Mouse (Mus musculus) liver, embryonic 13.5 days (tissue): Measurements from ENCODE around the gene Ccdc92b. TPM values are rescaled to one million over a fixed set of nuclear protein-coding genes. Genes with fewer than 3 reads are reported as not detected.

Experiments used
- ATAC-seq: fragments of 200-750 bp; cut with Nextera tagmentation; 2 replicates; pipeline ENCODE4 v1.8.0; 2017; ENCODE audit warnings: low read depth, mild to moderate bottlenecking, moderate number of reproducible peaks, moderate library complexity
- DNase-seq: peaks from one replicate; pipeline ENCODE4 v3.0.0; 2022
- H3K27ac ChIP-seq: fragments of 300-500 bp; sonication (generic); 2 replicates; pipeline ENCODE4 v1.5.1; 2015; ENCODE audit warnings: moderate library complexity, mild to moderate bottlenecking, inconsistent platforms
- H3K27me3 ChIP-seq: fragments of 300-500 bp; sonication (generic); 2 replicates; pipeline ENCODE4 v1.6.1; 2015; ENCODE audit warnings: mild to moderate bottlenecking, inconsistent platforms
- H3K36me3 ChIP-seq: fragments of 300-500 bp; sonication (generic); 2 replicates; pipeline ENCODE4 v1.6.1; 2015; ENCODE audit warnings: mild to moderate bottlenecking, inconsistent platforms
- H3K4me1 ChIP-seq: fragments of 300-500 bp; sonication (generic); replicated peaks from 2 replicates; pipeline ENCODE4 v1.6.1; 2015; ENCODE audit warnings: inconsistent platforms
- H3K4me2 ChIP-seq: fragments of 300-500 bp; sonication (generic); 2 replicates; pipeline ENCODE4 v1.6.1; 2015; ENCODE audit warnings: inconsistent platforms, mild to moderate bottlenecking, moderate library complexity
- H3K4me3 ChIP-seq: fragments of 300-500 bp; sonication (generic); replicated peaks from 2 replicates; pipeline ENCODE4 v1.5.1; 2015; ENCODE audit warnings: mild to moderate bottlenecking, inconsistent platforms
- H3K9ac ChIP-seq: fragments of 300-500 bp; sonication (generic); 2 replicates; pipeline ENCODE4 v1.6.1; 2015; ENCODE audit warnings: mild to moderate bottlenecking, inconsistent platforms
- H3K9me3 ChIP-seq: fragments of 300-500 bp; sonication (generic); replicated peaks from 2 replicates; pipeline ENCODE4 v1.6.1; 2016; ENCODE audit warnings: inconsistent platforms
- WGBS: fragments of 180-500 bp; shearing (Covaris S2); methylation state at CpG from one replicate; pipeline ENCODE4 v1.1.7; 2015; ENCODE audit not compliant: insufficient replicate concordance; 5-methylcytosine and 5-hydroxymethylcytosine counted together
- polyA plus RNA-seq: library from polyadenylated mRNA; unstranded; fragments of >200 nt; fragmentation: Nextera tagmentation; extraction: Ambion mirVana; gene quantifications from 2 replicates; pipeline ENCODE4 v1.2.1, GENCODE M21; 2015

Ccdc92b gene
- polyA plus RNA-seq, 1 experiment from 2014 or later: 7.6 TPM

DNA sequence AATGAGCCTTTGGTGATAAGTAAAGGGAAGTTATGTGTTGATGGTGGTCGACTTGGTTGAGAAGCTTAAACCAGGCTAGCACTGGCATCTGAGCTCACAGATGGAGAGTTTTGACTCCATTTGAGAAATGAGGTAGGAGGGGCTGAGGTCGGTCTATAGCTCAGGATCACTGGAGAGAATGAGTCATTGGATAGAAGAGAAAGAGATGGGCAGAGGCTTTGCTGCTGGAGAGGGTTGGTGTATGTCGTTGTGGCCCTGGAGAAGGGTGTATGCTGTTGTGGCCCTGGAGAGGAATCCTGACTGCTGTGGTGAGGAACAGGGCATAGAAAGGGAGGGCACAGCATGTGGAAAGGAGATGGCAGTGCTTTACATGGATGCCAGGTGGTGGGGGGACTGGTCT, 36.5 kb downstream of the Ccdc92b start:
- 62% methylated on average over 3 of the region's 3 CpGs for WGBS
- peaks cover 83% of the 10 kb centered on the region for H3K36me3 ChIP-seq
- DNase-seq: no peak

GRCm38 (mm10) chr11:74660336-74660735, 40.9 kb downstream of the Ccdc92b start:
- Histone ChIP-seq H3K4me3 (no peak overlapping the region), H3K9me3 (0 out of 2 replicates have a peak, but pooled peaks cover 3% of the 10 kb centered on the region), H3K4me1 (0 out of 2 replicates have a peak, but pooled peaks cover under 1% of the 10 kb centered on the region), H3K27ac (no peak overlapping the region), H3K27me3 (no peaks in the 10 kb centered on the region), H3K36me3 (peaks cover 97% of the 10 kb centered on the region), H3K4me2 (no peak overlapping the region), H3K9ac (no peak overlapping the region)
- DNase-seq (no peak), ATAC-seq (no peak)
- 87% methylated on average over 13 of the region's 13 CpGs for WGBS

More for the DNA sequence above, 36.5 kb downstream of the Ccdc92b start:
- Histone ChIP-seq H3K9ac (no peak overlapping the region), H3K27ac (no peak overlapping the region), H3K4me2 (no peak overlapping the region), H3K4me1 (peaks cover 30% of the 10 kb centered on the region), H3K27me3 (no peaks in the 10 kb centered on the region), H3K4me3 (no peak overlapping the region), H3K9me3 (0 out of 2 replicates have a peak, but pooled peaks cover 3% of the 10 kb centered on the region)
- no peak for ATAC-seq

GRCm38 (mm10) chr11:74661641-74662040, 42.2 kb downstream of the Ccdc92b start:
- Histone ChIP-seq H3K4me2 (no peak overlapping the region), H3K27ac (no peak overlapping the region), H3K4me1 (no peaks in the 10 kb centered on the region), H3K9me3 (0 out of 2 replicates have a peak, but pooled peaks cover 3% of the 10 kb centered on the region), H3K36me3 (peaks cover 100% of the 10 kb centered on the region), H3K4me3 (no peak overlapping the region), H3K27me3 (no peaks in the 10 kb centered on the region), H3K9ac (no peak overlapping the region)
- 72% methylated on average over 19 of the region's 19 CpGs for WGBS
- ATAC-seq (no peak), DNase-seq (no peak)

GRCm38 (mm10) chr11:74662221-74662620, 42.8 kb downstream of the Ccdc92b start:
- no peak for DNase-seq

DNA sequence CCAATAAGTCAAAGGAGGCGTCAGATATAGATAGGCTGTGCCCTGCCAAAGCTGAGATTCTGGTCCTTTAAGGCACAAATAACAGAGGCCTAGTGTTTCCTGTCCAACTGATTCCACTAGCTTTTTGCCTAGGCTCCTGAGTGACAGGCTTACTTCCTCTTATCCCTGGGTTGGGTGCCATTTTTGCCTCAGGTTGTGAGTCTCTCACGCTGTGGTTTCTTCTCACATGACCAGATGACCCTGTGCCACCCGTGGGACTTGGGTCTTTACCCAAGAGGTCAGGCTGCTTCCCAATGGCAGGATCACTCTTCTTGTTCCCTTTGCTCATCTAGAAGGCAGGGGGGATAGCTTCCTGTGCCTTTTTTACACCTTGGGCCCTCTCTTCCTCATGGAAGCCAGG, 44.9 kb downstream of the Ccdc92b start:
- Histone ChIP-seq H3K27me3 (no peaks in the 10 kb centered on the region), H3K9ac (no peak overlapping the region), H3K27ac (no peak overlapping the region), H3K36me3 (peaks cover 100% of the 10 kb centered on the region), H3K4me3 (no peak overlapping the region), H3K4me1 (no peaks in the 10 kb centered on the region), H3K4me2 (no peak overlapping the region), H3K9me3 (no peaks in the 10 kb centered on the region)
- ATAC-seq: no peak
- no peak for DNase-seq
- 53% methylated on average over 3 of the region's 3 CpGs for WGBS

More at GRCm38 (mm10) chr11:74662221-74662620, 42.8 kb downstream of the Ccdc92b start:
- H3K9ac ChIP-seq: no peak overlapping the region
- no peak for ATAC-seq
- H3K27ac ChIP-seq: no peak overlapping the region
- 81% methylated on average over 6 of the region's 6 CpGs for WGBS
- H3K4me3 ChIP-seq: no peak overlapping the region
- 0 out of 2 replicates have a peak, but pooled peaks cover 3% of the 10 kb centered on the region for H3K9me3 ChIP-seq
- H3K27me3 ChIP-seq: no peaks in the 10 kb centered on the region
- no peaks in the 10 kb centered on the region for H3K4me1 ChIP-seq
- H3K36me3 ChIP-seq: peaks cover 100% of the 10 kb centered on the region
- H3K4me2 ChIP-seq: no peak overlapping the region

DNA sequence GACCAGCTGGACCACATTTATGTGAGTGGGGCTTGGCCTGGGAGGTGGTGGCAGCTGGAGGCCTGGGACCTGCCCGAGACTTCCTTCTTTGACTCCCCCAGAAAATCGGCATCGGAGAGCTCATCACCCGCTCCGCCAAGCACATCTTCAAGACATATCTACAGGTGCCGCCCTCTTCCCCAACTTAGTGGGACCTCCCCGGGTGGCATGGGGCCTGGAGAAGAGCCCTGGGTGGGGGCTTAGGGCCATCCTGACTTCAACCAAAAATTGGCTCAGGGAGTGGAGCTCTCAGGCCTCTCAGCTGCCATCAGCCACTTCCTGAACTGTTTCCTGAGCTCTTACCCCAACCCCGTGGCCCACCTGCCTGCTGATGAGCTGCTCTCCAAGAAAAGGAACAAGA, 45.5 kb downstream of the Ccdc92b start:
- H3K27me3 ChIP-seq: no peaks in the 10 kb centered on the region
- ATAC-seq (no peak), DNase-seq (no peak)
- H3K4me3 ChIP-seq: no peak overlapping the region
- H3K9ac ChIP-seq: no peak overlapping the region
- H3K9me3 ChIP-seq: no peaks in the 10 kb centered on the region
- H3K4me2 ChIP-seq: no peak overlapping the region
- H3K36me3 ChIP-seq: peaks cover 100% of the 10 kb centered on the region
- 72% methylated on average over 8 of the region's 8 CpGs for WGBS
- no peaks in the 10 kb centered on the region for H3K4me1 ChIP-seq
- no peak overlapping the region for H3K27ac ChIP-seq

DNA sequence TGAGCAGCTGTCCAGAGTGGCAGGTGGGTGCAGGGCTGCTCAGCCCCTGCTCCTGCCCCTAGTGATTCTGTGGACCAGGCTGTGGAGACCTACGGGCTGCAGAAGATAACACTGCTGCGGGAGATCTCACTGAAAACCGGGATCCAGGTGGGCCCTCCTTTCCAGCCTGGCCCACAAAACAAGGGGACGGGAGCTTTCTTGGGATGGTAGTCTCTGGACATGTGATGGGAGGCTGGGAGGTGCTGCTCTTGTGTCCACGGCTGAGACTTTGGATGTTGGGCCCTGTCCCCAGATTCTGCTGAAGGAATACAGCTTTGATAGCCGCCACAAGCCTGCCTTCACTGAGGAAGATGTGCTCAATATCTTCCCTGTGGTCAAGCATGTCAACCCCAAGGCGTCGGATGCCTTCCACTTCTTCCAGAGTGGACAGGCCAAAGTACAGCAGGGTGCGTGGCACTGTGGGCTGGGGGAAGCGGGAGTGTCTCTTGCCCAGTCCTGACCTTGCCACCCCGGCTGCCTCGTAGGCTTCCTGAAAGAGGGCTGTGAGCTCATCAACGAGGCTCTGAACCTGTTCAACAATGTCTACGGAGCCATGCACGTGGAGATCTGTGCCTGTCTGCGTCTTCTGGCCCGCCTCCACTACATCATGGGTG, 46.4 kb downstream of the Ccdc92b start:
- DNase-seq: no peak
- Histone ChIP-seq H3K36me3 (peaks cover 100% of the 10 kb centered on the region), H3K4me2 (no peak overlapping the region), H3K27me3 (no peaks in the 10 kb centered on the region), H3K27ac (no peak overlapping the region), H3K9me3 (no peaks in the 10 kb centered on the region), H3K4me3 (no peak overlapping the region), H3K9ac (no peak overlapping the region), H3K4me1 (no peaks in the 10 kb centered on the region)
- ATAC-seq: no peak
- 85% methylated on average over 17 of the region's 17 CpGs for WGBS

DNA sequence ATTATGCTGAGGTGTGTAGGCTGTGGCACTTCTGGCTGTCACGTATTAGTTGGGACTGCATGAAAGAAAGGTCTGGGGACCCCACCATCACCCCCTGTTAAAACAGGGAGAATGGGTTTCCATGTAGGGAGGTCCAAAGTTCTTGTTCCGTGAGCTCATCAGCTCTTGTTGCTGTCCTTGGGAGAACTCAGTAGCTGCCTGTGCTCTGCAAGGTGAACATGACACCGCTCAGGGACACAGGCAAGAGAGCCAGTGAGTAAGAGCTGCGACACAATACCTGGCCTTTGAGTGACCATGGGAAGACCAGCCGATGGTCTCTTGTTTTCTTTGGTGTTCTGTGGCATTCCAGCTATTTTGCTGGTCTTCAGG, 46.9 kb downstream of the Ccdc92b start:
- Histone ChIP-seq H3K27me3 (no peaks in the 10 kb centered on the region), H3K4me1 (no peaks in the 10 kb centered on the region), H3K36me3 (peaks cover 96% of the 10 kb centered on the region), H3K4me2 (no peak overlapping the region), H3K9ac (no peak overlapping the region), H3K9me3 (no peaks in the 10 kb centered on the region), H3K4me3 (no peak overlapping the region), H3K27ac (no peak overlapping the region)
- DNase-seq (no peak), ATAC-seq (no peak)
- WGBS: 86% methylated on average over 5 of the region's 5 CpGs

DNA sequence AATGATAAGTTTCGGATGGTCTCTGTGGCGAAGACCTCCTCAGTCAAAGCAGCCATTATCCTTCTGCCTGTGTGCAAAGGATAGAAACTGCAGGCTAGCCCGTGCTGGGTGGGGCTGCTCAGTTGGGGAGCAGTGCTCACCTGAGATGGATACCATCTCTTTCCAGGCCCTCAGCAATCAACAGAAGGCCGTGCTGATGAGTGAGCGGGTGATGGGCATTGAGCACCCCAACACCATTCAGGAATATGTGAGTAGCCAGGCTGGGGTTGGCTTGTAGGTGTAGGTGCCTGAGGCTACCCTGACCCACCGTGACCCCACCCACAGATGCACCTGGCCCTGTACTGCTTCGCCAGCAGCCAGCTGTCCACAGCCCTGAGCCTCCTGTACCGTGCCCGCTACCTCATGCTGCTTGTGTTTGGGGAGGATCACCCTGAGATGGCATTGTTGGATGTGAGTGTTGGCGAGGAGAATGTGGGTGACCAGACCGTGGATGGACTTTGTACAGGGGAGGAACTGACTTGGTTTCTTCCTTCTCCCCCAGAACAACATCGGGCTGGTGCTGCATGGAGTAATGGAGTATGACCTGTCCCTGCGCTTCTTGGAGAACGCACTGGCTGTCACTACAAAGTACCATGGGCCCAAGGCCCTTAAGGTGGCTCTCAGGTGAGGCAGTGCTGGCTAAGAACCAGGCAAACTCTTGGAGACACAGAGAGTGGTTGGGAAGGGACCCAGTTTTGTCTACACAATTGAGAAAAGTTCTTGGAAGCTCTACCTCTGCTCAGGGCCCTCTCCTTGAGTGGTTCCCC, 47.6 kb downstream of the Ccdc92b start:
- Histone ChIP-seq H3K4me1 (no peaks in the 10 kb centered on the region), H3K4me2 (no peak overlapping the region), H3K4me3 (no peak overlapping the region), H3K9ac (no peak overlapping the region), H3K27ac (no peak overlapping the region), H3K36me3 (peaks cover 89% of the 10 kb centered on the region), H3K27me3 (no peaks in the 10 kb centered on the region), H3K9me3 (no peaks in the 10 kb centered on the region)
- DNase-seq (no peak), ATAC-seq (no peak)
- 85% methylated on average over 14 of the region's 14 CpGs for WGBS

DNA sequence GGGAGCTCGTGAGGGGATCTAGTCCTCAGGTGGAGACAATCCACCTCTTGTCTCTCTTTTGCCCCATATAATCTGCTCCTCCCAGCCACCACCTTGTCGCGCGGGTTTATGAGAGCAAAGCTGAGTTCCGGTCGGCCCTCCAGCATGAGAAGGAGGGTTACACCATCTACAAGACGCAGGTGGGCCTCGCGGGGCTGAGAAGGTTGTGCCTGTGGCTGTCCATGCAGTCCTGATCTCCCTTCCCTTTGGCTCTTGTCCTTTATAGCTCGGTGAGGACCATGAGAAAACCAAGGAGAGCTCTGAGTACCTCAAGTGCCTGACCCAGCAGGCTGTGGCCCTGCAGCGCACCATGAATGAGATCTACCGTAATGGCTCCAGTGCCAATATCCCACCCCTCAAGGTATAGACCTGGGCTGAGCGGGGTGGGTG, 48.2 kb downstream of the Ccdc92b start:
- no peak for ATAC-seq
- H3K4me3 ChIP-seq: no peak overlapping the region
- no peaks in the 10 kb centered on the region for H3K9me3 ChIP-seq
- no peak overlapping the region for H3K9ac ChIP-seq
- no peak overlapping the region for H3K4me2 ChIP-seq
- no peak for DNase-seq
- WGBS: 89% methylated on average over 13 of the region's 13 CpGs
- H3K4me1 ChIP-seq: no peaks in the 10 kb centered on the region
- peaks cover 83% of the 10 kb centered on the region for H3K36me3 ChIP-seq
- no peaks in the 10 kb centered on the region for H3K27me3 ChIP-seq
- no peak overlapping the region; the same call in 1 of the 2 replicates for H3K27ac ChIP-seq

DNA sequence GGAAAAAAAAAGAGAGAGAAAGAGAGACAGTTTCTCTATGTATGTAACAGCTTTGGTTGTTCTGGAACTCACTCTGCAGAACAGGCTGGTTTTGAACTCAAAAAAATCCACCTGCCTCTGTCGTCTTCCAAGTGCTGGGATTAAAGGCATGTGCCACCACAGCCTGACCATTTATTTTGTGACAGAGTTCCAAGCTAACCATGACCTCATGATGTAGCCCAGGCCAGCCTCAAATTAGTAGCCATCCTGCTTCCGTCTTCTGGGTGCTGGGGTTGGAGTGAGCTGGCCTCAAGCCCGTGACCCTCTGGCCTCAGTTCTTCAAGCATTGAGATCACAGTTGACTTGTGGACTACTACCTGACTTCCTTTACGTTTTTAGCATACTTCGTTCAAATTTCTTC, 49.1 kb downstream of the Ccdc92b start:
- no peak for DNase-seq
- Histone ChIP-seq H3K27me3 (no peaks in the 10 kb centered on the region), H3K27ac (no peak overlapping the region), H3K36me3 (peaks cover 82% of the 10 kb centered on the region), H3K4me3 (no peak overlapping the region), H3K9me3 (no peaks in the 10 kb centered on the region), H3K4me2 (no peak overlapping the region), H3K9ac (no peak overlapping the region), H3K4me1 (peaks cover 8% of the 10 kb centered on the region)
- ATAC-seq: no peak
- 85% methylated on average over 5 of the region's 5 CpGs for WGBS
